Mouse (Mus musculus) lung, postnatal 0 days (tissue): ENCODE measurements around the gene Fam172a.

Source experiments
- CTCF ChIP-seq: IDR thresholded peaks from 2 replicates; pipeline ENCODE4 v1.5.1; 2016; ENCODE audit warnings: antibody characterized with exemption, mild to moderate bottlenecking
- EP300 ChIP-seq: IDR thresholded peaks from 2 replicates; pipeline ENCODE4 v1.6.1; 2016; ENCODE audit warnings: antibody characterized with exemption, mild to moderate bottlenecking, control low read depth

- TF ChIP-seq EP300 = no peak
- peak; percentile 56 for TF ChIP-seq CTCF
These were observed 501.7 kb downstream of the Fam172a start for GRCm38 (mm10) chr13:78203348-78204061.
